Mouse (Mus musculus): ENCODE data around the gene Atp8b5. TPM values are rescaled to one million over a fixed set of nuclear protein-coding genes. Genes with fewer than 3 reads are reported as not detected.

Atp8b5 gene
- total RNA-seq, 2 experiments from 2014 or later: 0.26 to 0.34 TPM

DNA sequence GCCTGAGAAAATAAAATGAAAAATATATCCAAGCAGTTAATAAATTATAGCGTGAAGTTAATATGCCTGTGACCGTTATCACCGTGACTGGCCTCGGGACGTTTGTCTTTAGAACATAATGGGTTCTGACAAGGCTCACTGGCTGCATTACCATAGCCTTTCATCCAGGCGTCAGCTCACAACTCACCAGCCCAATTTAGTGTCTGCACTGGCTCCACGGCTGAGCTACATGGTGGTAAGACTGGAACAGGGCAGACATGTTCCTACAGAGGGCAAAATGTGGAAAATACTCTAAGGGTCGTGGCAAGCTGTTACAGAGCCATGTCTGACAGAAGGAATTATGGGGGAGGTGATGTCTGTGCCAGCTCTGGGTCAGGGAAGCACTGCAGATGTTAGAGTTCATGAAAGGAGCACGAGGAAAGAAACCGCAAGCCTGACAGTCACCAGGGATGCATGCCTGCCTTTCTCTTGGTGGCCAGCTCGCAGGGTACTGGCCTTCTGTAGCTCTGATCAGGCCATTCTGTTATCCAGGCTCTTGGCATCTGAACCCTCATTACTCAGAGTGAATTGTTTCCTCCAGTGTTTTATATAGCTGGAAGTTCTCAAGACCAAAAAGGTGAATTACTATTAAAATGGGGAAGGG lies 42.9 kb downstream of the Atp8b5 start:
- intact Hi-C loops (cut with DNase I): no loop called here
- peak; percentile 9 for DNase-seq

DNA sequence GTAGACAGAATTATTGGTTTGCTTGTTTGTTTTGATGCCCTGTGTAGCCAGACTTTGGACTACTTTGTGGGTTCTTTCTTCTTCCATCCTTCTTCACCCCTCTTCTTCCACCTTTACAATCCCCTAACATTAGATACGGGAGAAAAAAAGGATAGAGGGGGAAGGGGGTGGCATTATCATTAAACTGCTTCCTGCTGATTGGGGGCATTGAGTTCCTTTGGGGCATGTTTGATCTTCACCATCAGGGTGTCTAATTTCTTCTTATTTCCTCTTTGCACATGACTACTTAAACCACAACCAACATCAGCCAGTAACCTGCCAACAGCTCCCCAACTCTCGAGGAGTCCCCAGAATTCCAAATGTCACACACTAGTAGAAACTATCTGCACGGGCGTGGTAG lies 54.6 kb downstream of the Atp8b5 start:
- intact Hi-C loops (cut with DNase I): no loop called here
- no peak for DNase-seq

DNA sequence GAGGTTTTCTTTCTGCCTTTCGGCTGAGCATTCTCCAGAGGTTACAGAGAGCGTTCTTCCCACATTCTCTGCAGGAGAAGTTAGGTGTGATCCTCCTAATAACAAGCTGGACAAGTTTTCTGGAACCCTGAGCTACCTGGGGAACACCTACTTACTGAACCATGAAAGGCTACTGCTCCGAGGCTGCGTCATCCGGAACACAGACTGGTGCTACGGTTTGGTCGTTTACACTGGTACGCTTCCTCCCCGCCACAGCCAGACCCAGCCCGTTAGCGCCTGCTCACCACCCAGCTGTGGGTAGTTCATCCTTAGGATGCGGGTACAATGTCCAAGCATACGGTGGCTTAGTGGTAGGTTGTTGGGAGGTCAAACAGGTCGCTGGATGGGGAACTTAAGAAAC lies 55.4 kb downstream of the Atp8b5 start:
- intact Hi-C loops (cut with DNase I): no loop called here

DNA sequence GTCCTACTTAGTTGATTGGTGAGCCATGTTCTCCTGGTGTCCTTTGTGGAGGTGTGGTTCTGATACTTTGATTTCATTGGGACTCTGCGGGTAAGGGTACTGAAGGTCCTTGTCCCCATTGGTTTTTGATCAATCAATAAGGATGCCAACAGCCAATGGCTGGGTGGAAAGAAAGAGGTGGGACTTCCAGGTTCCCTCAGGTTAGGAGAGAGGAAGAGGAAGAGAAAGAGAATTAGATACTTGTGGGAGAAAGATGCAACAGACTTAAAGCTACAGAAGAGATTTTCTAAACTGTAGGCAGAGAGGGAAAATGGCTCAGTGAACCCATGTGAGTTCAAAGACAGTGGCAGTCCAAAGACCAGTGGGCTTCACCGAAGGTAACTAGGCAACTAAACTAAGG lies 60.2 kb downstream of the Atp8b5 start:
- intact Hi-C loops (cut with DNase I): no loop called here
- no peak for DNase-seq

More for the DNA sequence above, 55.4 kb downstream of the Atp8b5 start:
- no peak for DNase-seq

DNA sequence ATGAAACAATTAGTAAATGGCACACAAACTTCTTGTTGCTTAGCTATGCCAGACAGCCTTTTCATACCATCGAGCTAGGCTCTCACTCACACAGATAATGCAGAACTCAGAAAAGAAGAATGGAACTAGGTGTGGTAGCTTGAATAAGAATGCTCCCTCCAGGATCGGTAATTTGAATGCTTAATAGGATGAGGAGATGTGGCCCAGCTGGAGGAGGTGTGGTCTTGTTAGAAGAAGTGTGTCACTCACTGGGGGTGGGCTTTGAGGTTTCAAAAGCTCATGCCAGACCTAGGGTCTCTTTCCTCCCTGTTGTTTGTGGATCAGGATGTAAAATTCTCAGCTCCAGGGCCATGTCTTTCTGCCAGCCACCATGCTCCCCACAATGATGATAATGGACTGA lies 67.8 kb downstream of the Atp8b5 start:
- intact Hi-C loops (cut with DNase I): no loop called here
- DNase-seq: no peak

DNA sequence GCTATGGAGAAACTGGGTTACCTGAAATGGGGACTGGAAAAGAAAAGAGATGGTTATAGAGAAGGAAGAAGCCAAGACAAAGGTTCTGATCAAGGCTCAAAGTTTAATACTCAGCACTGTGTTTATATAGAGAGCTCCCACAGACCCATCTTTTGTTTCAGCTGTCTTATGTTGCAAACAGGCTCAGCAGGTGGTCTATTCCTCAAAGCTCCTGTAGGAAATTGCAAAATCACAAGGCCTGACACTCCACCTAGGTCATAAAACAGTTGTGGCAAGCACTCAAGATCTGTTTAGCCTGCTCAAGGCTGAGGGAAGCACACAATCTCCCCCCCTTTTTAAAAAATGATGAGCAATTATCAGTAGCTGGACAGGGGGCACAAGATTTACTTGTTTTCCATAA lies 69.2 kb downstream of the Atp8b5 start:
- intact Hi-C loops (cut with DNase I): no loop called here
- no peak for DNase-seq

DNA sequence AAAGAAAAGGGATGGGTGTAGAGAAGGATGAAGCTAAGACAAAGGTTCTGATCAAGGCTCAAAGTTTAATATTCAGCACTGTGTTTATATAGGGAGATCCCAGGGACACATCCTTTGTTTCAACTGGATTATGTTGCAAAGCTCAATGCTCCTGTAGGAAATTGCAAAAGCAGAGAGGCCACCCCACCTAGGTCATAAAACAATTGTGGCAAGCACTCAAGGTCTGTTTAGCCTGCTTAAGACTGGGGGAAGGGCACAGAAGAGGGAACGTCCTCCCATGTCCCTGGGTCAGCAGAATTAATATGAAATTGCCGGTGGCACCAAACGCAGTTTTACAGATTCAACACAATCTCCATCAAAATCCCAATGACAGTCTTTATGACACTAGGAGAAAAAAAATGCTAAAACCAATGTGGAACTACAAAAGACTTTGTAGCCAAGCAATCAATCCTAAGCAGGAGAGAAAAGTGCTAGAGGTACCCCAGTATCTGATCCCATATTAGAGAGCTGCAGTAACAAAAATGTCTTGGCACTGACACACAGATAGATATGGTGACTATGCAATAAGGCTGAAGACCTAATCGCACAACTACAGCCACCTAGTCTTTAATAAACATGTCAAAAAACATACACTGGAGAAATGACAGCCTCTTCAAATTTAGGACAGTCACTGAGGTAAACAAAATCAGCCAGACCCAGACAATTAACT lies 73.3 kb downstream of the Atp8b5 start:
- intact Hi-C loops (cut with DNase I): no loop called here
- DNase-seq: no peak

DNA sequence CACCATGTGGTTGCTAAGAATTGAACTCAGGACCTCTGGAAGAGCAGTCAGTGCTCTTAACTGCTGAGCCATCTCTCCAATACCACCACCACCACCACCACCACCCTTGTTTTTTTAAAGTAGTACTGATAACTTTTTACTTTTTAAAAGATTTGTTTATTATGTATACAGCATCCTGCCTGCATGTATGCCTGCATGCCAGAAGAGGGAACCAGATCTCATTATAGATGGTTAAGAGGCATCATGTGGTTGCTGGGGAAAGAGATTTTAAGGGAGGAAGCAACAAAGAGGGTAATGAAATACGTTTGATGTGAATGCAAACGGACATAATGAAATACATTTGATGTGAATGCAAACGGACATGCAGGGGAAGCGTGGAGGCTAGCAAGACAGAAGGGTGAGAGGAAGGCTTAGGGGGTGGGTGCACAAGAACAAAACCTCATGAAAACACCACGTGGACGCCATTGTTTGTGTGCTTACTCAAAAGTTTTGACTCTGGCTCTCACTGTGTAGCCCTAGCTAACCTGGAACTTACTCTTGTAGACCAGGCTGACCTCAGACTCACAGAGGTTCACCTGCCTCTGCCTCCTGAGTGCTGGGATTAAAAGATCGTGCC lies 74.4 kb downstream of the Atp8b5 start:
- DNase-seq: no peak
- intact Hi-C loops (cut with DNase I): no loop called here

DNA sequence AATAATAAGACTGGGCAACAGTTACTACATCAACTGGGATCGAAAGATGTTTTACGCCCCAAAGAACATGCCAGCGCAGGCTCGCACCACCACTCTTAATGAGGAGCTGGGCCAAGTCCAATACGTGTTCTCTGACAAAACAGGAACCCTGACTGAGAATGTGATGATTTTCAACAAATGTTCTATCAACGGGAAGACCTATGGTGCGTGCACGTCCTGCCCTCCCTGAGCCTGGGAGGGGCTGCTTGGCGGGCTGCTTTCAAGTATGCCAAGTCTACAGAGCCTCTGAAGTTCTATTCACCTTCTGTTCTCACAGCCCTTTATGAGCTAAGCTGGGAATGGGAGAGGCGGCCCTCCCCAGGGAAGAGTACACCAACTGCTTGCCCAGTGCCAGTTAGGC lies 75.5 kb downstream of the Atp8b5 start:
- intact Hi-C loops (cut with DNase I): no loop called here
- no peak for DNase-seq

DNA sequence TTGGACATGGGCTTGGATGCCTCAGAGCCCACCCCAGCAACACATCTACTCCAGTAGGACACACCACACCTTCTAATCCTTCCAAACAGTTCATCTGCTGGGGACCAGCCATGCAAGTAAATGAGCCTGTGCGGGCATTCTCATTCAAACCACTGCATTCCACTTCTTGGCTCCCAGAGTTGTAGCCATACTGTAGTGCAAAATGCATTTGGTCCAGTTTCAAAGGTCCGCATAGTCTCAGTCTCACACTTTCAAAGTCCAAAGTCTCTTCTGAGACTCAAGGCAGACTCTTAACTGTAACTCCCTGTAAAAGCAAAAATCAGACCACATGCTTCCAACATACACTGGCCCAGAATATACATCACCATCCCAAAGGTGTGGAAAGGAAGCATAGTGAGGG lies 78.0 kb downstream of the Atp8b5 start:
- intact Hi-C loops (cut with DNase I): no loop called here
- no peak for DNase-seq

DNA sequence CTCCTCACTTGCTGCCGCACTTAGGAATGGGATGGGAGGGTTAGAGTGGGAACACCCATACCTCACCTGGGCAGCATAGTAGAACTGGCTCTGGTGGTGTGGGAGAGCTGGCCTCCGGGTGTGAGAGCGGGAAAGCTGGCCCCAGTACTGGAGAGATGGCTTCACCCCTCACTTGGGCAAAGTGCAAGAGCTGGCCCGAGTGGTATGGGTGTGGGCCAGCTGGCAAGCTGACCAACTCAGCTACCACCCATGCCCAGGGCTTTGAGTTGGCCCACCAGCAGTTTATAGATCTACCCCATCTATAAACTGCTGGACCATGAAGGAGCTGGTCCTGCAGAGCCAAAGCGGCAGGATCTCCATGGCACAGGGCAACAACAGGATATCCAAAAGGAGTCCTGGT lies 82.2 kb downstream of the Atp8b5 start:
- intact Hi-C loops (cut with DNase I): no loop called here
- DNase-seq: peak; percentile 27

DNA sequence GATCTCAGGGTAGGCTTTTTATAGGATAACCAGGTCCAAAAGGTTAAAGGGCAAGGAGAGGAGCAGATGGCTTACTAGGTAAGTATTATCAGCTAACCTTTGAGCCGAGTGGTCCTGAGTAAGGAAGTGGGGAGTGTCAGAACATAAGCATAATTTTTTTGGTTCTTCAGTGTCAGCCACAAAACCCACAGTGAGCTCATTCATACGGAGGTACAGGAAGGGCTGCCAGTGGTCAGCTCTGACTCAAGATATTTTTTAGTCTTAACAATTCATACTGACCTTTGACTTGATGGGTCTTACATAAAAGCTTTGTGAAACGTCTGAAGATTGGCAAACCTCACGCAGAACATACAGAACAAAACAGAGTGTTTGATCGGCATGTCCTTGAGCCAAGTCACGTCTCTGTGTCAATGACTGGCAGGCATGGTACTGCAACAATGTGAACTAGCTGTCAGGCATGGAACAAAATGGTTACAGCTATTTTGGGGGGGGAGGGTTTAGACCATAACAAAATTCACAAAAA lies 83.1 kb downstream of the Atp8b5 start:
- intact Hi-C loops (cut with DNase I): no loop called here

DNA sequence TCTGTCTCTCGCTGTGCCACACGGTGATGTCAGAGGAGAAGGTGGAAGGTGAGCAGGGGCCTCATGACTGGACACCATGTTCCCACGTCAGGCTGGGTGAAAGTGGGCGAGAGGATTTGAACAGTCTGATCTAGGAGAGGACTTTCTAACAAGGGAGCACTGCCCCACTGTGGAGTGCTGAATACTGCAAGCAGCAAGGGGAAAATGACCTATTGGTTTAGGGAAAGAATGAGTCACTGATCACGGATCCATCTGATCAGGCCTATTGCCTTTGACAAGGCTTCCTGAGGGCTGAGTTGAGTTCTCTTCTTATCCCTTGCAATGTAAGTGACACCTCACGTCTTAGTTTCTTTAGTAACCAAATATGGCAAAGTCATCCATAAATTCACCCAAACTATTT lies 86.7 kb downstream of the Atp8b5 start:
- DNase-seq: no peak
- intact Hi-C loops (cut with DNase I): no loop called here

More for the DNA sequence above, 83.1 kb downstream of the Atp8b5 start:
- no peak for DNase-seq

DNA sequence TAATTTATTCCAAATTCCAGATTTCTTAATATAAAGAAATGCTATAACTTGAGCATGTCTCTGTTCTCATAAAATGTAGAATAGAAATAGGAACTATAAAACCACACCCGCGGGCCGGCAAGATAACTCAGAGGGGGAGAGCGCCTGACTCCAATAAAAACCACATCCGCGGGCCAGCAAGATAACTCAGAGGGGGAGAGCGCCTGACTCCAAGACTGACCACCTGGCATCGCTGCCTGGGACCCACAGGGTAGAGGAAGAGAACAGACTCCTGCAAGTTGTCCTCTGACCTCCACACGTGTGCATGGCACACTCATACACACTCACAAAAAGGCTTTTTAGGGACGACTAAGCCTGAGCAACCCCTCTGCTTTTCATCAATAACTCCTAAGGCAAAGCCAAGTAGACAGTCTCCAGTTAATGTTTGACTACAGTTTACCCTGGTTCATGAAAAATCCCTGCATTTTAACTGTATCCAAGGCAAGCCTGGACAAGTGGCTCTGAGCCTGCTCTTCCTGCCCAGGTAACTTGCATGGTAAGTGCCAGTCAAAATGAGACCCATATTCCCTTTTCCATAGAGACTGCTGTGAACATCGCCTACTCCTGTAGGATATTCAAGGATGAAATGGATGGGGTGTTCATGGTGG lies 98.1 kb downstream of the Atp8b5 start:
- intact Hi-C loops (cut with DNase I): no loop called here
- DNase-seq: no peak

DNA sequence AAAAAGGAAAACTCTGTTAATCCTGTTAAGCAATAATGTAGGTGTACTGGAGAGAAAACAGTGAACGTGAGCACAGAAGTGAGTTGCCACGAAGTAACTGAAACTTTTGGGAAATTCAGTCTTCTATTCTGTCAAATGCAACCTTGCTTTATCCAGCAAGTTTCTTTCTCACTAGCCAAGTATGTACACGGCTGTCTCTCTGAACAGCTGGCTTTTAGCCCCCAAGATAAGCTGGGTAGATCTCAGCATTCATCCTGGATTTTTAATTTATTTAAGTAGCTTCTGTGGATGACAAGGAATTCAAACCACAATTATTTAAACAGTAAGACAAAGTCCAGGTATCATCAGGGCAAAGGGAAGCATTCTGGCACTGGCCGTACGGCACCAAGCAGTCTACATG lies 100.3 kb downstream of the Atp8b5 start:
- DNase-seq: no peak
- intact Hi-C loops (cut with DNase I): no loop called here

DNA sequence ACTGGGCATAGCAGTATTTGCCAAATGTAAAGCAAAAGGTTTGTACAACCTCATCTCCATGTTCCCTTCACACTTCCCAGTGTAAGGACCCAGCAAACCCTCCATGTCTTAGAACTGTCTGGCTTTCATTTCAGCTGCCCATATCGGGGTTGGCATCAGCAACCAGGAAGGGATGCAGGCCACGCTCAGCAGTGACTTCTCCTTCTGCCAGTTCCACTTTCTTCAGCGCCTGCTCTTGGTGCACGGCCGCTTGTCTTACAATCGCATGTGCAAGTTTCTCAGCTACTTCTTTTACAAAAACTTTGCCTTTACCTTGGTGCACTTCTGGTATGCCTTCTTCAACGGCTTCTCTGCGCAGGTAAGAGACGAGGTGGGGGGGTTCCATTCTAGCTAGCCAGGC lies 100.8 kb downstream of the Atp8b5 start:
- intact Hi-C loops (cut with DNase I): no loop called here
- DNase-seq: no peak

DNA sequence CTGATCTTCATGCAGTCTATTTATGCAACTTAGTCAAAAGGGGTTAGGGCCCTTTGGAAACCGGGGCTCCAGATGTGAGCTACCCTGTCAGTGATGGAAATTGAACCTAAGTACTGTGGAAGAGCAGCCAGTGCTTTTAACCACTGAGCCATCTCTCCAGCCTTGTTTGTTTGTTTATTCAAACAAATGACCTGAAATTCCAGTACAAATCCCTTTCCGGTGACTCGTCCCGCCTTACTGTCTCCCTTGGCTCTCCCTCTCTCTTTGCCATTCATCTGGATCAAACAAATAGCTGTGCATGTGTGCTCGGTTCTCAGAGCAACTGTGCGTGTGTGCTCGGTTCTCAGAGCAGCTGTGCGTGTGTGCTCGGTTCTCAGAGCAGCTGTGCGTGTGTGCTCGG lies 104.4 kb downstream of the Atp8b5 start:
- intact Hi-C loops (cut with DNase I): no loop called here
- DNase-seq: no peak

DNA sequence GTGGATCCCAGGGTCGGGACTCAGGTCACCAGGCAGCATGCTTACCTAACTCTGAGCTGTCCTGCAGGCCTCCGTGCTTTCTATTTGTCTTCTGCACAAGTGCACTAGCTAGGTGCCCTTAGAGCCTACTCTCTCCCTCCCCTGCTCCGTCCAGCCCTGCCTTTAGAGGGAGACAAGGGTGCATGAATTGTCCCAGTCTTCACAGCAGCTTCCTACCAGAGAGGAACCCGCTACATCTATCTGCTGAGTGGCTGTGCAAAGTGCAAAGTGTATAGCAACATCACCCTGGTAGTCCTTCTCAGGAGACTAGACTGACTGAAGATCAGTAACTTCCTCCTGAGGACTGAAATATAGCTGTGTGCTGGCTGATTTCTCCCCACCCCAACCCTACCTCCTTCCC lies 105.2 kb downstream of the Atp8b5 start:
- intact Hi-C loops (cut with DNase I): no loop called here
- no peak for DNase-seq

DNA sequence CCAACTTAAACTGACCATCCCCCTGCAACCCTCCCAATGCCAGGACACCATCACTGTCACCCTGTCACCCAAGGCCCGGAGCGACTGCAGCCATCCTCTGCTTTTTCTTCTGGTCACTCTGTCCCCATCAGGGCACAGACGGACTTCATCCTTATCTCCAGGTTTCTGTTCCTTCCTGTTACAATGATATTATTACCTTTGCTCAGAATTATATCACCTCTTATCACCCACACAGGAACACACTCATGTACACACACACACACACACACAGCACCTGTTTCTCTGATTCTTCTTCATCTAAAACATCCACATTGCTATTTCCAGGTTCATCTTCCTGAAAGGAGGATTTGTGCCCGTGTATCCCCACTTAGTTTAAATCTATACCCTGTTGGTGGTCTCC lies 107.3 kb downstream of the Atp8b5 start:
- no peak for DNase-seq
- intact Hi-C loops (cut with DNase I): no loop called here

DNA sequence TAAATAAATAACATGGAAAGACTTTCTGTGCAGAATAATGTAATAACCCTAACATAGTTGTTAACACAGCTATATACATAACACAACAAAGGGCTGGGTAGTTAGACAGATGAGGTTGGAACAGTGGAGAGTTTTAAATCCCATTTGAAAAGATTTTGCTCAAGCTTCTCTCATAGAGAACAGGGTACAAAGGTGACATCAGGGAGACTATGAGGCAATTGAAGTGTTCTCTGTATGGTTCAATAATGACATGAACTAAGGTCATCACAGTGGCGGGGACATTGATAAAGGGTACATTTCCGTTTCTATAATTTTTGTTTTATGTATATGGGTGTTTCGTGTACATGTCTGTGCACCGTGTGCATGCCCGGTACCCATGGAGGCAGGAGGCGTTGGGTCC lies 112.6 kb downstream of the Atp8b5 start:
- DNase-seq: no peak
- intact Hi-C loops (cut with DNase I): no loop called here

DNA sequence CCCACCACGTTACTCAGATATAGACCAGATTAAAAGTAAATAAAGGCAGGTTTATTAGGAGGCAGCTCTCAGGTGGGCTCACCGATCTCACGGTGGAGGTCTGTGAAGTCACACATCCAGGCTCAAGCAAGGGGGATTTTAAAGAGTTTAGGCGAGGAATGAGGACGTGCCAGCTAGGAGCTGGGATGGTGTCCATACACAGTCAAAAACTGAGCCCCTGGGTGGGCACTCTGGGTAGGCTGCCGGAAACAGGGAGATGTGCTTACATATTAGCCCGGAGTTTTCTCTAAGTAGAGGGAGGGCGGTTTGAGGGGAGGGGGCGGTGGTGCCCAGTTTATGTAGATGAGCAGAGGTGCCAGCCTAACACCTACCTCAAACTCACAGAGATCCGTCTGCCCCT lies 114.0 kb downstream of the Atp8b5 start:
- DNase-seq: no peak
- intact Hi-C loops (cut with DNase I): no loop called here
